Mouse (Mus musculus): ENCODE measurements at regions not wholly inside any gene's neighbourhood (a gene's known extent, or its start where the extent isn't known, plus 50 kb on each side); places are given as distances from the start of the nearest gene placed in this dataset.

DNA sequence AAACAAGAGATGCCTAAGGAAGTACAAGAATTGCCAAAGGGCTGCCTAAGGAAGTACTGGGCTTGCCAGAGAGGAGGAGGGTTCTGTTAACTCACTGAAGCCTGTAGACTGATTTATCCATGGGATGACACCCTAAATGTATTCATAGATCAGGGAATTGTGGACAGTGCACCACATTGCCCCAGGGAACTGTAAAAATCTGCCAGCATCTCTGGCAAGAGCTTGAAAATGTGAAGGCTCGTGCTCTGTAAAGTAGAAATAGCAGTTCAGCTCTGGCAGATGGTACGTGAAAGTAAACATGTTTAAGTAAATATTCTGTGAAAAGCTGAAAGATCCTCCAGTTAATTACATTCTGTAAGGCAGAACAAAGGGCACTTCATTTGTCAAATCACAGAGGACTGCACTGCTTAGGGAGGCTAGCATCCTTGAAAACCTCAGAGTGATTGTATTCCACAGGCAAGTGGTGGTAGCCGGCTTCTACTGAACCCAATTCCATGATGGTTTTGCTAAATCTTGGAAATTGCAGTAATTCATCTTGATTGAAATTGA, 445.9 kb upstream of the Grin3a start:
- ATAC-seq (ENCODE audit: low read depth): no peak
- Histone ChIP-seq H3K4me3 (ENCODE audit: low read depth, low read length) (no peak overlapping the region), H3K4me2 (ENCODE audit: low read depth, low read length) (no peak overlapping the region), H3K9ac (replicated peaks; ENCODE audit: low read depth, low read length) (no peak overlapping the region), H3K27me3 (ENCODE audit: control insufficient read depth, insufficient read depth, low read length) (no peaks in the 10 kb centered on the region), H3K9me3 (ENCODE audit: control insufficient read depth, low read length) (no peaks in the 10 kb centered on the region), H3K36me3 (ENCODE audit: control insufficient read depth, insufficient read depth, low read length) (no peaks in the 10 kb centered on the region), H3K4me1 (ENCODE audit: control insufficient read depth, insufficient read depth, low read length) (no peaks in the 10 kb centered on the region), H3K27ac (ENCODE audit: low read depth, low read length) (no peak overlapping the region)
- WGBS: 43% methylated on average over 3 of the region's 3 CpGs

- WGBS: 88% methylated on average over 2 of the region's 2 CpGs
- Histone ChIP-seq H3K4me1 (ENCODE audit: control insufficient read depth, insufficient read depth, low read length) (no peaks in the 10 kb centered on the region), H3K27me3 (ENCODE audit: control insufficient read depth, insufficient read depth, low read length) (no peaks in the 10 kb centered on the region), H3K36me3 (ENCODE audit: control insufficient read depth, insufficient read depth, low read length) (no peaks in the 10 kb centered on the region), H3K27ac (ENCODE audit: low read depth, low read length) (no peak overlapping the region), H3K4me2 (ENCODE audit: low read depth, low read length) (no peak overlapping the region), H3K9ac (replicated peaks; ENCODE audit: low read depth, low read length) (no peak overlapping the region), H3K4me3 (ENCODE audit: low read depth, low read length) (no peak overlapping the region), H3K9me3 (ENCODE audit: control insufficient read depth, low read length) (no peaks in the 10 kb centered on the region)
- ATAC-seq (ENCODE audit: low read depth): no peak
Observed at GRCm38 (mm10) chr4:50286602-50287001, 441.1 kb upstream of the Grin3a start.

- Histone ChIP-seq H3K27ac (ENCODE audit: low read depth, low read length) (no peak overlapping the region), H3K9me3 (ENCODE audit: control insufficient read depth, low read length) (no peaks in the 10 kb centered on the region), H3K4me3 (ENCODE audit: low read depth, low read length) (no peak overlapping the region), H3K36me3 (ENCODE audit: control insufficient read depth, insufficient read depth, low read length) (no peaks in the 10 kb centered on the region), H3K4me1 (ENCODE audit: control insufficient read depth, insufficient read depth, low read length) (no peaks in the 10 kb centered on the region), H3K27me3 (ENCODE audit: control insufficient read depth, insufficient read depth, low read length) (no peaks in the 10 kb centered on the region), H3K4me2 (ENCODE audit: low read depth, low read length) (no peak overlapping the region), H3K9ac (replicated peaks; ENCODE audit: low read depth, low read length) (no peak overlapping the region)
- no peak for ATAC-seq (ENCODE audit: low read depth)
- WGBS: 74% methylated on average over 2 of the region's 2 CpGs
Observed at GRCm38 (mm10) chr4:50259012-50259601, 413.6 kb upstream of the Grin3a start.

GRCm38 (mm10) chr4:50242042-50242441, 396.5 kb upstream of the Grin3a start:
- no peak overlapping the region for H3K4me2 ChIP-seq (ENCODE audit: low read depth, low read length)
- no peak overlapping the region for H3K9ac ChIP-seq (replicated peaks; ENCODE audit: low read depth, low read length)
- no peaks in the 10 kb centered on the region for H3K36me3 ChIP-seq (ENCODE audit: control insufficient read depth, insufficient read depth, low read length)
- H3K9me3 ChIP-seq (ENCODE audit: control insufficient read depth, low read length): no peaks in the 10 kb centered on the region
- no peaks in the 10 kb centered on the region for H3K4me1 ChIP-seq (ENCODE audit: control insufficient read depth, insufficient read depth, low read length)
- no peak overlapping the region for H3K27ac ChIP-seq (ENCODE audit: low read depth, low read length)
- no peaks in the 10 kb centered on the region for H3K27me3 ChIP-seq (ENCODE audit: control insufficient read depth, insufficient read depth, low read length)
- 70% methylated on average over 1 of the region's 1 CpGs for WGBS
- no peak overlapping the region for H3K4me3 ChIP-seq (ENCODE audit: low read depth, low read length)
- no peak for ATAC-seq (ENCODE audit: low read depth)

GRCm38 (mm10) chr4:50240951-50241350, 395.4 kb upstream of the Grin3a start:
- no peak for ATAC-seq (ENCODE audit: low read depth)
- no peaks in the 10 kb centered on the region for H3K4me1 ChIP-seq (ENCODE audit: control insufficient read depth, insufficient read depth, low read length)
- 84% methylated on average over 2 of the region's 2 CpGs for WGBS
- no peak overlapping the region for H3K4me3 ChIP-seq (ENCODE audit: low read depth, low read length)
- H3K36me3 ChIP-seq (ENCODE audit: control insufficient read depth, insufficient read depth, low read length): no peaks in the 10 kb centered on the region
- H3K4me2 ChIP-seq (ENCODE audit: low read depth, low read length): no peak overlapping the region
- H3K27me3 ChIP-seq (ENCODE audit: control insufficient read depth, insufficient read depth, low read length): no peaks in the 10 kb centered on the region
- H3K9ac ChIP-seq (replicated peaks; ENCODE audit: low read depth, low read length): no peak overlapping the region
- no peaks in the 10 kb centered on the region for H3K9me3 ChIP-seq (ENCODE audit: control insufficient read depth, low read length)
- no peak overlapping the region for H3K27ac ChIP-seq (ENCODE audit: low read depth, low read length)

DNA sequence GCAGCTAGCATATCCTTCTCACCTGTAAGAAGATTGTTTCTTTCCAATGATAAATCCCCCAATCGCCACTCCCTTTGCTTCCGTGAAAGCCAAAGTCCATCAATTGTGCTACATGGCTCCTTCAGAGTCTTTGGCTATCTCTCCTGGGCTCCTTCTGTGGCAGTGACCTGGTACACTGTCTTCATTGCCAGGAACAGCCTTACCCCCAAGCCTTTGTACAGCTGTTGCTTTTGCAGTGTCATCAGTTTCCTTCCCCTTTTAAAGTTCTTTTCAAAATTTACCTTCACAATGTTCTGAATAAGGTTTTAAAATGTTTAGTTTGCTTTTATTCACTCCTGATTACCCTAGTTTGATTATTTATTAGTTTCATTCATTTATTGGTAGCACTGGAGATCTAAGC, 393.8 kb upstream of the Grin3a start:
- no peak overlapping the region for H3K9ac ChIP-seq (replicated peaks; ENCODE audit: low read depth, low read length)
- no peaks in the 10 kb centered on the region for H3K9me3 ChIP-seq (ENCODE audit: control insufficient read depth, low read length)
- 99% methylated on average over 2 of the region's 2 CpGs for WGBS
- H3K36me3 ChIP-seq (ENCODE audit: control insufficient read depth, insufficient read depth, low read length): no peaks in the 10 kb centered on the region
- no peak overlapping the region for H3K27ac ChIP-seq (ENCODE audit: low read depth, low read length)
- H3K4me2 ChIP-seq (ENCODE audit: low read depth, low read length): no peak overlapping the region
- no peak overlapping the region for H3K4me3 ChIP-seq (ENCODE audit: low read depth, low read length)
- ATAC-seq (ENCODE audit: low read depth): no peak
- H3K27me3 ChIP-seq (ENCODE audit: control insufficient read depth, insufficient read depth, low read length): no peaks in the 10 kb centered on the region
- H3K4me1 ChIP-seq (ENCODE audit: control insufficient read depth, insufficient read depth, low read length): no peaks in the 10 kb centered on the region

- Histone ChIP-seq H3K27ac (ENCODE audit: low read depth, low read length) (no peak overlapping the region), H3K4me1 (ENCODE audit: control insufficient read depth, insufficient read depth, low read length) (no peaks in the 10 kb centered on the region), H3K4me2 (ENCODE audit: low read depth, low read length) (no peak overlapping the region), H3K36me3 (ENCODE audit: control insufficient read depth, insufficient read depth, low read length) (no peaks in the 10 kb centered on the region), H3K4me3 (ENCODE audit: low read depth, low read length) (no peak overlapping the region), H3K27me3 (ENCODE audit: control insufficient read depth, insufficient read depth, low read length) (no peaks in the 10 kb centered on the region), H3K9me3 (ENCODE audit: control insufficient read depth, low read length) (no peaks in the 10 kb centered on the region), H3K9ac (replicated peaks; ENCODE audit: low read depth, low read length) (no peak overlapping the region)
- 57% methylated on average over 3 of the region's 3 CpGs for WGBS
- no peak for ATAC-seq (ENCODE audit: low read depth)
Observed at GRCm38 (mm10) chr4:50235476-50235875, 389.9 kb upstream of the Grin3a start.

DNA sequence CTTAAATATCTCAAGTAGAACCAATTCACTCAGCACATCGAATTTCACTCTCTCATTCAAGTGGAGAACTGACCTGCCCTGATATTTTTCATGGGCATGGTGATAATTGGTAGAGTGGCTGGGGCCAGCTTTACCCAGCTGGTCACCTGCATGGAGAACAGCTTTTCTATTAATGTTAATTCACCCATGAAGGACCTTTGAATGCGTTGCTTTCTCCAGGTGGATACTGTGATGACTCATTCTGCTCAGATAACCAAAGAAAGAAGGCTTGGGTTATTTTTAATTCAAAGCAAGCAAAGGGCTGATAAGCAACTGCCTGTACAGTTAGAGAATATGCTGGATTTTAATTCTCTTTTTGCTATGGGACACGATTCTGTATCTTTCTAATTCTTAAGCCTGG, 357.8 kb upstream of the Grin3a start:
- Histone ChIP-seq H3K4me1 (ENCODE audit: control insufficient read depth, insufficient read depth, low read length) (no peaks in the 10 kb centered on the region), H3K4me2 (ENCODE audit: low read depth, low read length) (no peak overlapping the region), H3K27me3 (ENCODE audit: control insufficient read depth, insufficient read depth, low read length) (no peaks in the 10 kb centered on the region), H3K9me3 (ENCODE audit: control insufficient read depth, low read length) (no peaks in the 10 kb centered on the region), H3K36me3 (ENCODE audit: control insufficient read depth, insufficient read depth, low read length) (no peaks in the 10 kb centered on the region), H3K27ac (ENCODE audit: low read depth, low read length) (no peak overlapping the region), H3K4me3 (ENCODE audit: low read depth, low read length) (no peak overlapping the region), H3K9ac (replicated peaks; ENCODE audit: low read depth, low read length) (no peak overlapping the region)
- ATAC-seq (ENCODE audit: low read depth): no peak
- 71% methylated on average over 3 of the region's 3 CpGs for whole genome bisulfite sequencing

GRCm38 (mm10) chr4:50177196-50177595, 331.7 kb upstream of the Grin3a start:
- no peak overlapping the region for H3K27ac ChIP-seq (ENCODE audit: low read depth, low read length)
- no peak overlapping the region for H3K9ac ChIP-seq (replicated peaks; ENCODE audit: low read depth, low read length)
- H3K4me3 ChIP-seq (ENCODE audit: low read depth, low read length): no peak overlapping the region
- H3K36me3 ChIP-seq (ENCODE audit: control insufficient read depth, insufficient read depth, low read length): no peaks in the 10 kb centered on the region
- H3K4me1 ChIP-seq (ENCODE audit: control insufficient read depth, insufficient read depth, low read length): no peaks in the 10 kb centered on the region
- H3K4me2 ChIP-seq (ENCODE audit: low read depth, low read length): no peak overlapping the region
- ATAC-seq (ENCODE audit: low read depth): no peak
- H3K27me3 ChIP-seq (ENCODE audit: control insufficient read depth, insufficient read depth, low read length): no peaks in the 10 kb centered on the region
- no peaks in the 10 kb centered on the region for H3K9me3 ChIP-seq (ENCODE audit: control insufficient read depth, low read length)
